Mouse (Mus musculus) erythroblast, embryonic 14.5 days (primary cell): ENCODE results near the gene Pla2g2f.

ENCODE experiments used
- GATA1 ChIP-seq: IDR thresholded peaks from 2 replicates; pipeline ENCODE4 v1.6.1; 2012; ENCODE audit warnings: low read length, inconsistent platforms, mixed read lengths
- TAL1 ChIP-seq: IDR thresholded peaks from 3 replicates; pipeline ENCODE4 v1.6.1; 2012; ENCODE audit warnings: low read length, inconsistent platforms, mixed read lengths

- TF ChIP-seq GATA1 (no peak), TAL1 (no peak)
These were observed 32.9 kb downstream of the Pla2g2f start, which contains the start of gene Pla2g2c for GRCm38 (mm10) chr4:138724354-138725126.
